Mouse (Mus musculus) brain, embryonic 14.5 days (tissue): ENCODE data around the gene Gm13090.

ENCODE experiments used
- CTCF ChIP-seq: fragments of 200-500 bp; IDR thresholded peaks from 2 replicates; pipeline ENCODE4 v1.5.1; 2012; ENCODE audit warnings: inconsistent platforms, mild to moderate bottlenecking, moderate library complexity, borderline replicate concordance; ENCODE audit not compliant: insufficient read depth, insufficient read length; ENCODE audit errors: extremely low read depth
- POLR2A ChIP-seq: fragments of 200-500 bp; IDR thresholded peaks from 2 replicates; pipeline ENCODE4 v1.6.1; 2012; ENCODE audit warnings: mild to moderate bottlenecking, inconsistent platforms, borderline replicate concordance; ENCODE audit not compliant: poor library complexity, insufficient read depth, insufficient read length, severe bottlenecking; ENCODE audit errors: extremely low read depth

DNA sequence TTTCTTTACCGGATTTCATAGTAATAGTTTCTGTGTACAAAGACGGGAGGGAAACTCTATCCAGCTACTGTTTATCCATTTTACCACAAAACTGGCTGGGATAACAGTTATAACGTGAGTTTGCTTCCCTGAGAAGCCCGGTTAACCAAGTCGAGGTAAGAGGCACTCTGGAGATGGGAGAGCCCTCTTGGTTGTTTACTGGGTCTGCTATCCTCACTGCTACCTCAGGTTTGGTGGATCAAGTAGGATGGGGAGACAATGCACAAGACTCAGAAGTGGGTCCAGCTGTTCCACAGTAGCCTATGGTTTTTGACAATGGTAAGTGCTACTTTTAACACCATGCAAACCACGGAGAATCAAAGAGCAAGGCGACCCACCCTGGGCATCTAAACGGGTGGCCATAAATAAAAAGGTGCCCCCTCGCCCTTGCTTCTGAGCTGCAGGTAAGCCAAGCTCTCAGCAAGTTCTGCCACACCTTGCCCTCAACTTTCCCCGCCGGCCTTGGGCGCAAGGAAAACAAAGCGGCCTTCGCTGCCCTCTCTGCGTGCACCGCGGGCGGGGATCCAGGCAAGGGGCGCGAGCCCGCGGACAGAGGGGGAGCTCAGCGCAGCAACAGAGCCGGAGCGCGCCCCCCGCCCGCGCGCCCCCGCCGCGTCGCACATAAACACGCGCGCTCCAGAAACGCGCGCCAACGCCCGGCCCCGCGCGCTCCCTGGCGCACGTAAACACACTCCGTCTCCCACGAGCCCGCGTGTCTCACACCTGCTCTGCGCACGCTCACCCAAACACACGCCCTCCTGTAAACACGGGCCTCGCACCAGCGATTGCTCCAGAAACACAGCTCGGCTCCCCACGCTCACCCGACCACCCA lies 18.0 kb downstream of the Gm13090 start:
- TF ChIP-seq POLR2A: no peak
- TF ChIP-seq CTCF: no peak
